Mouse (Mus musculus) left cerebral cortex, adult 6 months (tissue): ENCODE measurements around the gene Kank2. TPM values are rescaled to one million over a fixed set of nuclear protein-coding genes. Genes with fewer than 3 reads are reported as not detected.

ENCODE experiments used
- long read RNA-seq, 2 experiments: library from polyadenylated mRNA; unstranded; transcript quantifications; one replicate each; pipeline ENCODE4 v2.0.0; 2019 to 2020
- polyA plus RNA-seq: library from polyadenylated mRNA; unstranded; fragments of <200 nt; fragmentation: Nextera tagmentation; gene quantifications from 2 replicates; pipeline ENCODE4 v1.2.3, GENCODE M21; 2021

Gene Kank2
- 1.4 and 1.9 TPM in 2 replicates for polyA plus RNA-seq
- long read RNA-seq, experiment 1, full-length matches to known transcripts, result 5 of 7 reads
- long read RNA-seq, experiment 1, partial matches to known transcripts, result 2 of 7 reads
- long read RNA-seq, experiment 1, other reads (novel, unspliced or antisense), result 0 of 7 reads
- long read RNA-seq, experiment 2, full-length matches to known transcripts, result 1 of 1 reads
- long read RNA-seq, experiment 2, partial matches to known transcripts, result 0 of 1 reads
- long read RNA-seq, experiment 2, other reads (novel, unspliced or antisense), result 0 of 1 reads

GRCm38 (mm10) chr9:21798345-21799009, at the start of gene Kank2:
TSS of gene Kank2 (minus strand) at chr9:21798744.

DNA sequence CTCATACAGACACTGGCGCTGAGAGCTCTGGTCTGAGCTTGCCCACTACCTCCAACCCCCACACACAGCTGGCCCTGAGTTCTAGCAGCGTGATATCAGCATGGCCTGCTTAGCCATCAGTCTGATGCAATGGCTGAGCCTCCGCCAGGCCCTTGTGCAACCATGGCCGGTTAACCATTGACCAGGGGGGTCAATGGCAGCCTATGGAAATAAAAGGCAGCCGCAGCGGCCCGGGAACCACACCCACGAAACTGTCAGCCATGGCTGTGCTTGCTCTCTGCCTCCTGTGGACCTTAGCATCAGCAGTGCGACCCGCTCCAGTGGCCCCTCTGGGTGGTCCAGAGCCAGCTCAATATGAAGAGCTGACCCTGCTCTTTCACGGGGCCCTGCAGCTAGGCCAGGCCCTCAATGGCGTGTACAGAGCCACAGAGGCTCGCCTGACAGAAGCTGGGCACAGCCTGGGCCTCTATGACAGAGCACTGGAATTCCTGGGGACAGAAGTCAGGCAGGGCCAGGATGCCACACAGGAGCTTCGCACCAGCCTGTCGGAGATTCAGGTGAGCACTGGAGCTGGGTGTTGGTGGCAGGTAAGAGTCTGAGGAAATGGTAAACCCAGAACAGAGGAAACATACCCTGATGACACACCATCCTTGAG, 36.8 kb upstream of the Kank2 start, which contains the start of gene Angptl8:
Angptl8 (plus strand) TSS at position 253 of the 655 bp plus-strand sequence.

GRCm38 (mm10) chr9:21760155-21761088, 38.1 kb downstream of the Kank2 start, which contains the start of gene Spc24:
TSS of gene Spc24 (minus strand) at chr9:21760303.

GRCm38 (mm10) chr9:21723377-21724146, 75.0 kb downstream of the Kank2 start, which contains the start of gene Ldlr:
TSS of gene Ldlr (plus strand) at chr9:21723483.

Other genes with a start within 250 kb of the Kank2 start
- gene Timm29, start 206.0 kb downstream of the Kank2 start, polyA plus RNA-seq, result 24.4 and 31.1 TPM in 2 replicates
- 15.4 and 21.2 TPM in 2 replicates for gene Yipf2, start 205.9 kb downstream of the Kank2 start, polyA plus RNA-seq
- gene Smarca4, start 182.6 kb downstream of the Kank2 start, polyA plus RNA-seq, result 26.0 and 26.4 TPM in 2 replicates
- gene Ldlr, start 75.3 kb downstream of the Kank2 start, polyA plus RNA-seq, result 4.4 and 5.9 TPM in 2 replicates
- gene Spc24, start 38.4 kb downstream of the Kank2 start, polyA plus RNA-seq, result 4.0 and 4.3 TPM in 2 replicates
- gene Angptl8, start 36.8 kb upstream of the Kank2 start, polyA plus RNA-seq, result not detected in 2 replicates
- gene Dock6, start 53.9 kb upstream of the Kank2 start, polyA plus RNA-seq, result 3.2 and 3.9 TPM in 2 replicates
- 6.7 and 6.8 TPM in 2 replicates for gene Rab3d, start 119.4 kb upstream of the Kank2 start, polyA plus RNA-seq
- 8.4 and 9.2 TPM in 2 replicates for gene Ccdc159, start 128.7 kb upstream of the Kank2 start, polyA plus RNA-seq
- gene Tmem205, start 128.8 kb upstream of the Kank2 start, polyA plus RNA-seq, result 87.3 and 88.2 TPM in 2 replicates
- 75.3 and 142 TPM in 2 replicates for gene Plppr2, start 138.3 kb upstream of the Kank2 start, polyA plus RNA-seq
- 6.2 and 17.7 TPM in 2 replicates for gene Swsap1, start 157.0 kb upstream of the Kank2 start, polyA plus RNA-seq
- 16.7 and 18.2 TPM in 2 replicates for gene Epor, start 164.8 kb upstream of the Kank2 start, polyA plus RNA-seq
- 1.0 and 1.5 TPM in 2 replicates for gene Rgl3, start 190.7 kb upstream of the Kank2 start, polyA plus RNA-seq
- 2.7 TPM in 2 replicates for gene Ccdc151, start 203.9 kb upstream of the Kank2 start, polyA plus RNA-seq
- 24.2 and 25.2 TPM in 2 replicates for gene Prkcsh, start 204.1 kb upstream of the Kank2 start, polyA plus RNA-seq